Mouse (Mus musculus) embryo, embryonic 10 days (tissue): ENCODE data around the gene Dnph1.
"Not testable (repeated sequence)": the region's sequence is repeated elsewhere in the genome, so short reads cannot be mapped to it uniquely, and the experiment has no call there.

Source experiments
- DNase-seq: peaks from one replicate; pipeline ENCODE4 v3.0.0-alpha.2; 2015; ENCODE audit warnings: low spot score

Gene Dnph1

DNA sequence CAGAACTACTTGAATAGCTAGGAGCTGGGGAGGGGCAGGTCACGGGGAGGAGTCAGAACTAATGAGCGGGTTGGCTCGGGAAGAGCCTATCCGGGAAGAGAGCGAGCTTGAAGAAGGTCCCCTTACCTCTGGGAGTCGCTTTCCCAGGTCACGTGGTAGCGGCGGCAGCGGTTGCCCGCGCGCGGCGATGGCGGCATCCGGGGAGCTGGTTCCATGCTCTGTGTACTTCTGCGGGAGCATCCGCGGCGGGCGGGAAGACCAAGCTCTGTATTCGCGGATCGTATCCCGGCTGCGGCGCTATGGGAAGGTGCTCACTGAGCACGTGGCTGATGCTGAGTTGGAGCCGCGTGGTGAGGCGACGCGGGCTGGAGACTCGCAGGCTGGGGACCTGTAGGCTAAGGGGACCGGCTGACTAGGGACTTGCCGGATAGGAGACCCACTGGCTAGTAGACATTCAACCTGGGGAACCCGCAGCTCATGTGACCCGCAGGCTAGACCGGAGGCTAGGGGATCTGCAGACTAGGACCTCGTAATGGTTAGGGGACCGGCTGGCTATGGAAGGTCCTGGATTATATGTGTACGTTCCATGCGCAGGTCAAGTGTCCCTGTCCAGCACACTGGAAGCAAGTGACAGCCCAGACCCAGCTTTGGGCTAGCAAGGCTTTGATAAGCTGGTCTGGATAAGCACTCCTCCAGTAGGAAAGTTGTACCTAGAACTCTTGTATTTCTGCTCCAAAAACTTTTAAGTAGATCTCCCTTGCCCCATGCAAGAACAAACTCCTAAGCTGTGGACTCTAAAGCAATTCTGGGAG is at the start of gene Dnph1:
Gene Dnph1 (plus strand): TSS at position 89 of the 812 bp plus-strand sequence.
- DNase-seq, result peak; percentile 96

DNA sequence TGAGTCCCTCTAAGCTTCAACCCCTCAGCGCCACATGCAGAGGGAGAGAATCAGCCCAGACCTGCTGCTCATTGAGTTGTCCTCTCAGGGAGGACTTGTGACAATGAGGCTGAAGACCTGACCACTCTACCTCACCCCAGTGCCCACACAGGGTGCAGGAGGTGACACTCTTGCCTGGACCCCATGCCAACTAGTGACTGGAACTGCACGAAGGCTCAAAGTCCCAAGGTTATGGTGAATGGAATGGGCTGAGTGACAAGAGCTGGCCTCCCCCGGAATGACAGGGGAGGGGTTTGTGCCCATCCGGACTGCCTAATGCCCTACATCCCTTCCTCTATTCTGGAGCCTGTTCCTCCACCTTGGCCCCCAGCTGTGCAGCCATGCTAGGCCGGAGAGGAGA is 43.8 kb upstream of the Dnph1 start:
- no peak for DNase-seq

DNA sequence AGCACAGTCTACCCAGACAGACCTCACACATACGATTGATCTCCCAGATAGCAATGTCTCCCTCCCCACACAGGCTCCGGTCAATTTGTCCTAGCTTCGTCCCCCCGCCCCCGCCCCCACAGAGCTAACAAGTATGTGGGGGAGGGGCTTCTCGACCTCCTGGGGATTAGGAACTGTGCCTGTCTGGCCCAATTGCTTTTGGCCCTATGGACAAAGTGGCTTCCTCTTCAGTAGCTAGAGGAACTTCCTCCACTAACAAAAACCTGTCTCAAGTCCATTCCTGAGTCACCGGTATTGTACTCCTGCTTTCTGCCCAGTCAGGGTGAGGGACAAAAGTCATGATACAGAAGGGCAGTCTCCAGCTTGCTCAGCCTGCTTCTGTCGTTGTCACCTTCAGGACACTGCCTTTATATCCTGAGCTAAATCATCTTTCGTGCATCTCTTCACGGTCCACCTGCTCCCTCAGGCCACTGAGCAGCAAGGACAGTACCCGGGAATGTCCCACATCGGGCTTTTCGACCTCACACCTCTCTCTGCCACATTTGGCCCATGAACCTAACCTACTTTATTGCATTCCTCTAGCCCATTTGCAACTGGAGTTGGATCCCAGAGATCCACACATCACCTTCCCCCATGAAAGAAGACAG is 43.1 kb upstream of the Dnph1 start:
- DNase-seq, result no peak

DNA sequence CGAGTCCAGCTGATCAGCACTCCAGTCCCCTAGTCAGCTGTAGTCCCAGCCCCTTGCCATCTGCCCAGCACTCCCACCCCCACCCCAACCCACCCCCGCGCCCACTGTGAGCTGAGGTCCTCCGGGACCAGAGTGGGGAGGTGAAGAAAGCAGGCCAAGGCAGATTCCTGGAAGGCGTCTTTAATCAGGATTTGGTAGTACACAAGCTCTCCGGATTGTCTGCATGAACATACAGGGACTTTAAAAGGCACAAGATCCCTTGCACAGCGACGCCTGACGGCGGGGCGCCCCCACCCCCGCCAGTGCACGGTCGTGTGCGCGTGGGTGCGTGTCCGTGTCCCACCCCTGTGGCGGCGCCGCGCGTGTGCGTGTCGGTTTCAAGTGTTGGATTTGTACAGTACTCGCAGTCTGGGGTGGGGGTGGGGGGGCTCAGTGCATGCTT is 42.5 kb upstream of the Dnph1 start:
- DNase-seq, result no peak

DNA sequence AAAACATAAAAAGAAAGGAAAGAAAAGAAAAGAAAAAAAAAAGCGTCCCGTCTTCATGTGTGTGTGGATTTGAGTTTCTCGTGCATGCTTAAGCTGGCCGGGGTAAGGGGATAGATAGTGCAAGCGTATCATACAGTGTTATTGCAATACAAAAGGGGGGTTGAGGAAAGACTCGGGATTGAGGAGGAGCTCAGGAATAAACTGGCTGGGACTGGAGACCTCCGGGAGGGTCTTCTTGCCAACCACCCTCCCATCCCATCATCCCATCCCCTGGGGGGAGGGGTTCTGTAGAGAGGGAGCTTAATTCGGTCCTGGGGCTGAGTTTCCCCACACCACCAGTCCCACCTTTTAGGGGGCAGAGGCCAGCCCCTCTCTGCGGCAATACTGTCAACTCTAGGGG is 42.0 kb upstream of the Dnph1 start:
- no peak for DNase-seq

DNA sequence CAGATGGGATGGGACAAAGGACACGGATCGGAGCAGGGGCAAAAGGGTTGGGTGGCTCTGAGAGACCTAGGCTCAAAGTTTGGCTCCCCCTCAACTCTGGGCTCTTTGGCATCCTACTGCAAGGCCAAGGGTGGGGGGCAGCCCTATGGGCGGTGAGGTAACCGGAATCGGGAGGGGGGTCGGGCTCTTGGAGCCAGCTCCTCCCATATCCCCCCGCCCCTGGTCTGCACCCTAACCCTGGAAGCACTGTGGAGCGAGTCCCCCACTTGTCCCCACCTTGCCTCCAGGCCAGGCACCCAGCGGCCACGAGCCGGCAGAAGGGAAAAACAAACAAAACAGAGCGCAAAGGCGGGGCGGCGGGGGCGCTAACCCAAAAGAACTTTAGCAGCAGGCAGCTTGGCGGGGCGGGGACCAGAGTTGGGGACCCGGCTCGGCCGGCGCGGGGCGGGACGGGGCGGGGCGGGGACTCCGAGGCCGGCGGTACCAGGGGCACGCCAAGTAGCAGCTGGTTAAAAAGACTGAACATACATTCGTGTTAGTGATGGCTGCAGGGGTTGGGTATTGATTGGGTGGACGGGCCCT is 41.3 kb upstream of the Dnph1 start:
- peak; percentile 36 for DNase-seq

DNA sequence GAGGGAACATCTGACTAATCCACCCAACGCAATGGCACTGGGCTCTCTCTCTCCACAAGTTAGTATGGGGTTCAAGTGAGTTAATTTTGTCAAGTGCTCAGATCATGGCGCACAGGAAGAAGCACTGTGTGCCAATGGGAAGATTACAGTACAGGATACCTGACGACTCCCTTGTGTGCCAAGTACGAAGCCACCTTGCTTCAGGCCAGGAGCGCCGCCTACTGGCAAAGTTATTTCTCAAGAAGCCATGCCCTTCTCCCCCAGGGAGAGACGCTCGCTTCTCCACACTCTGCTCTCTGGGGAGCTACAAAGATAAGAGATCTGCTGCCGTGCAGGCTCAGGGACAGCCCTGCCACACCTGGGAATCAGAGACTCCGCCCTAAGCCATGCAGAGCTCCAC is 38.7 kb upstream of the Dnph1 start:
- DNase-seq, result peak; percentile 55

DNA sequence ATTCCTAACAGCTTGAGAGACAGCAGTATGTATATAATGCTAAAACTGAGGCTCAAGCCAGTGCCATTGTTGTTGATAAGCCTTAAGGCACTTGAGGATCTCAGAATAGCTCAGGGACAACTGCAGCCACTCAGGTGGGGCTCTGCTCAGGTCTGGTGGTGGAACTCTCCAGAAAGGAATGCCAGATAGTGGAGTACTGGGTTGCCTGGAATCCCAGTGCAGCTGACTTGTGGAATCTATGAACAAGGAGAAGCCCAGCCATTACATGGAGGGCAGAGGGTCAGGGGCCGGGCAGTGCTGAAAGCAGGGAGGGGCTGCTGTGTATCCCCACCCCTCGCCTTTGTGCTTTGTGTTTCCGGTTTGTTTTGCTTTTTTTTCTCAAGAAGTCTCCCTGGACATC is 38.1 kb upstream of the Dnph1 start:
- DNase-seq, result no peak

DNA sequence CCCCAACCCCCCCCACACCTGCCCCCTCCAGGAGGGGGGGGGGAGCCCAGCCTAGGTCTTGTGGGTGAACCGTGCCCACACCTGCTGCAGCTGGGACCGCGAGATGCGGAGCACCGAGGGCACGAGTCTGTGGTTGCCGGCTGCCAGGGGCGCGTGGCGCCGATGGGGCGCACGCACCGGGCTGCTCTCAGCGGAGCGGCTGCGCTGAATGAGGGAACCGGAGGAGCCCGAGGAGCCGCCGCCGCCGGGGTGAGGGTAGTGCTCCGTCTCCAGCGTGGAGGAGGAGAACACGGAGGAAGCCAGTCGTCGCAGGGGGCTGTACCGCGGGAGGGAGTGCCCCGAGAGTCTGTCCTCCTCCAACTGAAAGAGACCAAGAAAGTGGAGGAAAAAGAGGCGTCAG is 35.8 kb upstream of the Dnph1 start:
- DNase-seq, result no peak

DNA sequence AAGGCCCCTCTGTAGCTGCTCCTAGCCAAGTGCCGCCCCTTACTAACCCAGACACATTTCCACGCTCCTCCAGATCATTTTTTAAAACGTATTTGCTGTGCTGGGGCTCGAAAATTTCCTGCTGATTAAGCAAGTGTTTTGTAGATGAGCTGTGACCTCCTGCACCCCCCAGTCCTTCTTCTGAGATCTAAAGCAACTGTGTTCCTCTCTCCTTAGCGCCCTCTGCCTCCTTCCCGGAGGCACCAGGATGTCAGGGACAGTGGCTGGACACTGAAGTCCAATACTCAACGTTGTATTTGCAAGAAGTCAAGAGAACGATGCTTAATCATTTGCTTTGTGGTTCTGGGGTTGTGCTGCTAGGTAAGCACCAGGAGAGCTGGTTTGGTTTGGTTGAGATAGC is 35.2 kb upstream of the Dnph1 start:
- DNase-seq, result peak; percentile 38

DNA sequence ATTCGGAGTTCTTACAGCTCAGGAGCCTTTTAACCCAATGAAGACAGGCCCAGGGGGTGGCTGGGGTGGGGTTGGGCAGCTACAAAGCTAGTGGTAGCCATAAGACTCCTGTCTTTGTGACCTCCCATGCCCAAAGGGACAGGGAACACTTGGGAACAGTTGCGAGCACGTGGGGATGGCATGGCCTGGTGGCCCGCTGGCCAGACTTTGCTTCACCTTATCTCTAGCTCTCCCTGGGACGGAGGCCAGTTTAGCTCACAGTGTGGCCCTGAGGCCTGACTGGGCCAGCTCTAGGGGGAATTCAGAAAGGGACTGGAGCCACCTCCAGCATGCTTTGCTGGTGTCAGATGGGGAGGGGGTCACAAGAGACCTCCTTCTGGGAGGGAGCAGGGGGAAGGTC is 34.3 kb upstream of the Dnph1 start:
- DNase-seq, result no peak

DNA sequence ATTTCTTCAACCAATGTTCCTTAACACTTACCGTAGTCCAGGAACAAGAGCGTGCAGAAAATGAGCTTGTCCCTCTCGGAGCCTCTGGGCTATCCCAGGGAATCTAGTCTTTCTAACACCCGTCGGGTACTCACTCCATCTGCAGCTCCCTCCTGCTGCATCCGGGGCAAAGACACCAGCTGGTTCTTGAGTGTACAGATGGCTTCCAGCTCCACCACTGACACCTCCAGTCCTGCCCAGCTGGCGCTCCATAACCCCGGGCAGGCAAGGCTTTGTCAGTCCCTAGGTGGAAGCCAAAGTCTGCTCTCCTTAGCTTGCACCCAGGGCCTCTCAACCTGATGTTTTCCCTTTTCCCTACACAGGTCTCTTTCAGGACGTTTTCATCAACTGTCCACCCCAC is 28.7 kb upstream of the Dnph1 start:
- DNase-seq, result no peak

DNA sequence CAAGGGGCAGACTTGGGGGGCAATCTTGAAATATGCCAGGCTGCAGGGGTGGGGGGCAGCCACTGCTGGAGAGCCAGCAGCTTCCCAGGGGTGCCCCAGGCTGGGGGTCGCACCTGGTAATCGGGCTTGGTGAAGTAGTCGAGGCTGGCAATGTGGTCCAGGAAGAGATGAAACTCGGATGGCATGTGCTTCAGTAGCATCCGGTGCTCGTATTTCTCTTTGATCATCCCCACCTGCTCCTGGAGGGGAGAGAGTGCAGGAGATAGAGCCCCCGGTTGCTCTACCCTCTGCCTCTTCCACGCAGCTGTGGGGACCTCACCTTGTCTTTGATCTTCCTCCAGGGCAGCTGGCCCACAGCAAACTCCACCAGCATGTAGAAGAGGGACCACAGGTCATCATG is 19.9 kb upstream of the Dnph1 start:
- no peak for DNase-seq

DNA sequence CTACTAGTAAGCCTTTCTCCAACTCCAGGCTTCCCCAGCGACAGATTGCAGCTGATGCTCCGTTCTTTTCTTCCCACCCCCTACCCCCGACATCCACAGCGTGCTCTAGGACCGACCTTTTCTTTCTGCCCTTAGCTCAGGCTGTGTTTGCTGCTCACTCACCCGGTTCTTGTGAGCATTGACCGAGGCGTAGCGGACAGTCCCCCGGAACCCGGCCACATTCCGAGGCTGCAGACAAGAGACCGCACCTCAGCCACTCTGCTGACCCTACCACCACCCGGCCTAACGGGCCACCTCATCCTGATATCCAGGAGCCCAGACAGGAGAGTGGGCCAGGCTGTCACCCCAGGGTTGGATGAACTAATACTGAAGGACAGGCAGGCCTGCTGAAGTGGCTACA is 19.2 kb upstream of the Dnph1 start:
- no peak for DNase-seq

DNA sequence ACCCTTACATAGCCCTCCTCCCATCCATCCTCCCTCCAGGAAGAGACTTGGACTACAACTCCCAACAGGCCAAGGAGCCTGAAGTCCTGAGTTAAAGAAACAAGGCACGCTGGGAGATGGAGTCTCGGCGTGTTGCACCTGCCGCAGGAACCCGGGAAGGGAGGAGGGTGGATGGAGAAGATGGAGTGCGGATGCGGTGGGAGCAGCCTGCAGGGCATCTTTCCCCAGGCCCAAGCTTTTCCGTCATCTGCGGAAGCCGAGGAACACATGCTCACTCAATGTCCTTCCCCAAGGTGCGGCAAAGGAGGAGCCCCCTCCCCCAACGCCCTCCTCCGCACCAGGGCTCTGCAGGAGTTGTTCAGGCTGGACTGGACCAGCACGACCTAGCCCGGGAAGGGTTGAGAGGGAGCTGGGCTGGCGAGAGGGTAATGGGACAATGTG is 12.9 kb upstream of the Dnph1 start:
- peak; percentile 79 for DNase-seq

DNA sequence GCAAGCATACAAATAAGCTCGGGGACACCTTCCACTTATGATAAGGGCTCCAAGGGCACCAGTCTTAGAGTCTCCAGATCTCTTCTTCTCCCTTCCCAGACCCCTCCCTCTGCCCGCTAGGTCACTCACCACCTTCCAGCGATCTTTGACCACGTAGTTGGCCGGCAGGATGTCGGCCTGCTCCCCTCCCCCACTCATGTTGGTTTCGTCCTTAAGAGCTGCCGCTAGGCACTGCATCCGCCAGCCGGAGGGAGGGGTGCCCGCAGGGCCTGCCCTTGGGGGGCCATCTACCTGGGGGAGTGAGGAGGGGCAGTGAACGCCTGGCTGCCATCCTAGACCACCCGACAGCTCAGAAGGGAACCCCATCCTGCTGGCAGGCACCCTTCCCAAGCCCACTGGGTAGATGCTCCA is 12.5 kb upstream of the Dnph1 start:
- peak; percentile 71 for DNase-seq

DNA sequence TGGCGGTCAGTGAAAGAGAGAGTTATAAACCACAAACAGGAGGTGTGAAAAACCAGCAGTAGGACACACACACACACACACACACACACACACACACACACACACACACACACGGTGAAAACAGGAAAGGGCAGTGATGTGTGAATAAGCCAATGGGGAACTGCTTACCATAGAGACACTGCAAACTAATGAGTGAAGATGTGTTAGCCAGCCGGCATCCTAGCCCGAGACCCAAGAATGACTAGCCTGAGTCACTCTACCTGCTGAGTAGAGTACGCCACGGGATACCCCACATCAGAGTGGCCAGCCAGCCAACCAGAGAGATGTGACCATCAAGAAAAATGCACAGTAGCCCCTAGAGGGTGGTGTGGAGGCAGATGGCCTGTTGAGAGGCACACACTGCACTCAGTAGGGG is 12.0 kb upstream of the Dnph1 start:
- DNase-seq, result peak; percentile 15

DNA sequence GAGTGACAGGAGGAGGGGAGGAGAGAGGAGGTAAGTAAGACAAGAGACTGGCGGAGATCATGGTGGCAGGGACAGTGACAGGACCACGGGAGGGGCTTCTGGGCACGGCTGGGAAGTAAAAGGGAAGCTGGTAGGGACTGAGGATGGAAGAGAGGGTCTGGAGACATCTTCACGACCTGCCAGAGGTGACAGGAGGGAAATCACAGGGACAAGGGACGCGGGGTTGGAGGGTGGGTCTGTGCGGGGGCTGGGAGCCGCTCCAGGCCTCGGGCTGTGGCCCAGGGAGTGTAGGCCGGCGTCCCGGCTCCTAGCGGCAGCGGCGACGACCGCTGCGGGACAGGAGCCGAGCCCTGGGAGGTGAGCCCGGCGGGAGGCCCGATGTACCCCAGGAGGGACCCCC is 9.5 kb upstream of the Dnph1 start:
- DNase-seq, result no peak

DNA sequence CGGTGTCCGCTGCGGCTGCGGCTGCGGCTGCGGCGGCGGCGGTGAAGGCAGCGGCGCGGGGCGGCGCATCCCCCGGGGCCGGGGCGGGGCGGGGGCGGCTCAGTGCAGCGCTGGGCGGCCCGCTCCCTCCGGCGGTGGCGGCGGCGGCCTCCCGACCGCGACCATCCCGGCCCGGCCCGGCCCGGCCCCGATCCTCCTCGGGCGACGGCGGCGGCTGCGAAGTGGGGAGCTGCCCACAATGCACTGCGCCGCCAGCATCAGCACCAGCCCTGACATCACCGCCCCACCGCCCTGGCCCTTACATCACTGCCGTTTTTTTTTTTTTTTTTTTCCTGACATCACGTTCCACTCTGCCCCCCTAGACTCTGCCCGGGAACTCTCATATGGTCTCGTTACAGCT is 9.1 kb upstream of the Dnph1 start, which contains the start of gene Ttbk1:
Gene Ttbk1 (minus strand): TSS at position 245 of the 400 bp plus-strand sequence.
- DNase-seq, result peak; percentile 51

DNA sequence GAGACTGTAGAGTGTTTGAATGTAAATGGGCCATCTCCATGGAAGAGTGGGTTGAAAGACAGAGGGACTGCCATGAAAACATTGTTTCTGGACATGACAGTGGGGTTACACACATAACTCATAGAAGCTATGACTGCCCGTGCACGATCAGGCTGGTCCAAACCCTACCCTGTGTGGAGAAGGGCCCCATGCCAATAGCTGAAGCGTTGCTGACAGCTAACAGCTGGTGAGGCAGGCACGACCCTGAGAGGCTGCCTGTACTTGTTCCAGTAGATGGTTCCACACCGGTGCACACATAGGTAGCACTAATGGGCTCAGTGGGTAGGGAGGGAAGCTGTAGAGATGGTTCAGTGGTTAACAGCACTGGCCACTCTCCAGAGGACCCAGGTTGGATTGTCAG is 1.0 kb upstream of the Dnph1 start:
- no peak for DNase-seq

DNA sequence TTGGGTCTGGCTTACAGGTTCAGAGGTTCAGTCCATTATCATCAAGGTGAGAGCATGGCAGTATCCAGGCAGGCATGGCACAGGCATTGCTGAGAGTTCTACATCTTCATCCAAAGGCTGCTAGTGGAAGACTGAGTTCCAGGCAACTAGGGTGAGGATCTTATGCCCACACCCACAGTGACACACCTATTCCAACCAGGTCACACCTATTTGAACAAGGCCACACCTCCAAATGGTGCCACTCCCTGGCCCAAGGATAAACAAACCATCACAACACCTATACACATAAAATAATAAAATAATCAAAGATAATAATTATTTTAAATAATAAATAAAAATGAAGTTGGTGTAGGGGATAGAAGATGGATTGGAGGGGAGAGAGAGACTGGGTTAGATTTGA is 430 bp upstream of the Dnph1 start:
- not testable (repeated sequence) for DNase-seq

DNA sequence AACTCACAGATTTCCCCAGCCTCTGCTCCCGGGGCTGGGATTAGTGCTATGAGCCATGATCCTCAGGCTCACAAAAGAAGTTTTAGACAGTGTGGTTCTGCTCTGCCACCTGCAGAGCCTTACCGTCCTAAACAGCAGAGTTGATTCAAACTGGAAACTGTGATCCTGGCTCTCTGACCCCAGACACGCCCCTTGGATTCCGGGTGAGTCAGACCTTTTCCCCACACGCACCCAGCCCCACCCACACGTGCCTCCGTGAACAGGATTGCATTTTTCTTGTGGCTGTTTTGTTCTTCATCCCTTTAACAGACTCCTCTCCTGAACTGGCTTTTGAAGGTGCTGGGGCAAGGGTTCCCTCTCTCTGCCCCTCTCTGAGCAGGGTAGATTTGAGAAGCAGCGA is 1.4 kb downstream of the Dnph1 start:
- DNase-seq, result no peak

DNA sequence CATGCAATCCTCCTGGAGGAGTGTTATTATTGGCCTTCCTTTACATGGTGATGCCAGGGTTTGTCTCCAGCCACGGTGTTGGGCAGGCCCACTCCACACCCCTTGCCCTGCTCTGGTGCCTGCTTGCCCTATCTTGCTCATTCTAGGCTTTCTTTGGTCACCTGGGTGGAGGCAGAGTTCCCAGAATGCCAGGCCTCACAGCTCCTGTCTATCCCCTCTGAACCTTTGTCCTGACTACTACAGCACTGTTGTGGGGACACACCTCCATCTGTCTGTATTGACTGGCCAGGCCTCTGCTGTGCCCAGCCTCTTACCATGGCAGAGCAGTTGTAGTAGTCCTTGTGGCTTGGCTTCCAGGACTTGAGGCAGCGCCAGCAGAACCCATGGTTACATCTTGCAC is 6.3 kb downstream of the Dnph1 start:
- no peak for DNase-seq
